Mouse (Mus musculus) kidney, postnatal 0 days (tissue): ENCODE results near the gene Slamf7. TPM values are rescaled to one million over a fixed set of nuclear protein-coding genes. Genes with fewer than 3 reads are reported as not detected.

Source experiments
- ATAC-seq: fragments of 200-750 bp; cut with Nextera tagmentation; replicated peaks from 2 replicates; pipeline ENCODE4 v1.8.0; 2017; ENCODE audit warnings: low read depth, moderate number of reproducible peaks, moderate TSS enrichment, moderate library complexity; ENCODE audit not compliant: low FRiP score
- DNase-seq: peaks from one replicate; pipeline ENCODE4 v3.0.0-alpha.2; 2016; ENCODE audit warnings: low spot score
- H3K27ac ChIP-seq: fragments of 300-500 bp; sonication (generic); 2 replicates; pipeline ENCODE4 v1.5.1; 2014; ENCODE audit warnings: mild to moderate bottlenecking
- H3K27me3 ChIP-seq: fragments of 300-500 bp; sonication (generic); 2 replicates; pipeline ENCODE4 v1.6.1; 2014; ENCODE audit warnings: low read length, mixed read lengths; ENCODE audit not compliant: insufficient read depth
- H3K36me3 ChIP-seq: fragments of 300-500 bp; sonication (generic); 2 replicates; pipeline ENCODE4 v1.6.1; 2014; ENCODE audit warnings: low read length, mixed read lengths; ENCODE audit not compliant: insufficient read depth
- H3K4me1 ChIP-seq: fragments of 300-500 bp; sonication (generic); replicated peaks from 2 replicates; pipeline ENCODE4 v1.6.1; 2014; ENCODE audit warnings: antibody characterized with exemption, low read length, mixed read lengths; ENCODE audit not compliant: insufficient read depth
- H3K4me2 ChIP-seq: fragments of 300-500 bp; sonication (generic); 2 replicates; pipeline ENCODE4 v1.6.1; 2014; ENCODE audit warnings: mild to moderate bottlenecking, low read length, moderate library complexity, mixed read lengths
- H3K4me3 ChIP-seq: fragments of 300-500 bp; sonication (generic); replicated peaks from 2 replicates; pipeline ENCODE4 v1.5.1; 2014; ENCODE audit warnings: low read depth, low read length
- H3K9ac ChIP-seq: fragments of 300-500 bp; sonication (generic); 2 replicates; pipeline ENCODE4 v1.6.1; 2014; ENCODE audit warnings: low read depth, low read length
- H3K9me3 ChIP-seq: fragments of 300-500 bp; sonication (generic); replicated peaks from 2 replicates; pipeline ENCODE4 v1.6.1; 2016; ENCODE audit warnings: low read length, inconsistent platforms, mixed read lengths
- CTCF ChIP-seq: IDR thresholded peaks from 2 replicates; pipeline ENCODE4 v1.5.1; 2016; ENCODE audit warnings: antibody characterized with exemption, low read depth, mild to moderate bottlenecking, moderate library complexity
- WGBS: fragments of 180-500 bp; shearing (Covaris S2); extraction: QIAGEN DNeasy Blood & Tissue Kit; methylation state at CpG from one replicate; pipeline ENCODE4 v1.1.7; 2014; 5-methylcytosine and 5-hydroxymethylcytosine counted together
- polyA plus RNA-seq: library from polyadenylated mRNA; unstranded; fragments of >200 nt; fragmentation: Nextera tagmentation; extraction: Ambion mirVana; gene quantifications from 2 replicates; pipeline ENCODE4 v1.2.1, GENCODE M21; 2015

Slamf7 gene
- polyA plus RNA-seq, 1 experiment from 2014 or later, result not detected

DNA sequence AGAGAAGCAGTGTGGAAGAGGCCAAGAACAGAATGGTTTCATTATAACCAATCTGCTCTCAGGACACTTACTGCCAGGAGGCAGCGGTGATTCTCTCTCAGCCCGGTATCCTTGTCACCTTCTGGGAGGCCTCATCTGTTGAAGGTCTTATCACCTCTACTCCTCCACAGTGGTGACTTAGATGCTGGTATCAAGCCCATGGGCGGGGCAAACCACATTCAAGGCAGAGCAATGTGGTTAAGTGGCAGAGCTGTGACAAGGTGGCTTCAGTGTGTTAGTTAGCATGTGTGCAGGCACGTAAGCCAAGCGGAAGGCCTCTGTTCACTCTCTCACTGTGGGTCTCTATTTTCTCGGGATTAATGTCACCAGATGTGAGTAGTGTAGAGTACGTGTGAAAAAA is 9.2 kb downstream of the Slamf7 start:
- Histone ChIP-seq H3K4me3 (no peak overlapping the region), H3K9me3 (no peaks in the 10 kb centered on the region), H3K4me1 (no peaks in the 10 kb centered on the region), H3K9ac (no peak overlapping the region), H3K36me3 (no peaks in the 10 kb centered on the region), H3K4me2 (no peak overlapping the region), H3K27me3 (no peaks in the 10 kb centered on the region), H3K27ac (no peak overlapping the region)
- 76% methylated on average over 7 of the region's 7 CpGs for WGBS
- ATAC-seq (no peak), DNase-seq (no peak)
- TF ChIP-seq CTCF, result no peak

GRCm38 (mm10) chr1:171640796-171641195 is 12.0 kb downstream of the Slamf7 start:
- DNase-seq (no peak), ATAC-seq (no peak)
- WGBS, result 92% methylated on average over 6 of the region's 6 CpGs
- Histone ChIP-seq H3K9me3 (no peaks in the 10 kb centered on the region), H3K27me3 (no peaks in the 10 kb centered on the region), H3K4me3 (no peak overlapping the region), H3K4me2 (no peak overlapping the region), H3K36me3 (no peaks in the 10 kb centered on the region), H3K4me1 (no peaks in the 10 kb centered on the region), H3K27ac (no peak overlapping the region), H3K9ac (no peak overlapping the region)
- TF ChIP-seq CTCF, result no peak

DNA sequence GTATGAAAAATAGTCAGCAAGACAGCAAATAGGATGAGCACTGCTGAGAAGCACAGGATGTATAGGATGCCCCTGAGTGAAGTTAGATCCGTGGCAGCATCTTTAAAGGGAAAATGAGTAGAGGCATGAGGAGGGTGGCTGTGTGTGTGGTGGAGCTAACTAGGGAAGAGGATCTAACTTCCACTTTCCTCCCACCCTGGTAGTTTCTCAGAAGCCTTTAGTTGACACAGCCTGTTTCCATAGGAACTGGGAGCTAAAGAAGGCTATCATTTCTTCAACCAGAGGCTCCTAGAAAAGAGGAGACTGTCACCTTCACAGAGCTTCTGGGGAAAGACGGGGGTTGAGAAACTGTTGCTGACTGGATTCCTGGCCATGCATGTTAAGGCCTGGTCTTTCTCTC is 14.1 kb downstream of the Slamf7 start:
- TF ChIP-seq CTCF, result no peak
- H3K27ac ChIP-seq, result no peak overlapping the region
- H3K4me2 ChIP-seq, result no peak overlapping the region
- no peaks in the 10 kb centered on the region for H3K36me3 ChIP-seq
- 63% methylated on average over 2 of the region's 2 CpGs for whole genome bisulfite sequencing
- no peaks in the 10 kb centered on the region for H3K27me3 ChIP-seq
- no peak overlapping the region for H3K9ac ChIP-seq
- DNase-seq (no peak), ATAC-seq (no peak)
- no peaks in the 10 kb centered on the region for H3K9me3 ChIP-seq
- H3K4me3 ChIP-seq, result no peak overlapping the region
- H3K4me1 ChIP-seq, result no peaks in the 10 kb centered on the region

- TF ChIP-seq CTCF, result no peak
- no peaks in the 10 kb centered on the region for H3K36me3 ChIP-seq
- ATAC-seq (no peak), DNase-seq (no peak)
- H3K4me2 ChIP-seq, result no peak overlapping the region
- no peak overlapping the region for H3K9ac ChIP-seq
- 77% methylated on average over 8 of the region's 8 CpGs for WGBS
- no peaks in the 10 kb centered on the region for H3K27me3 ChIP-seq
- H3K4me3 ChIP-seq, result no peak overlapping the region
- no peaks in the 10 kb centered on the region for H3K4me1 ChIP-seq
- no peaks in the 10 kb centered on the region for H3K9me3 ChIP-seq
- H3K27ac ChIP-seq, result no peak overlapping the region
Observed at GRCm38 (mm10) chr1:171637101-171637500, 15.7 kb downstream of the Slamf7 start.

GRCm38 (mm10) chr1:171635696-171636095 is 17.1 kb downstream of the Slamf7 start:
- H3K9me3 ChIP-seq, result no peaks in the 10 kb centered on the region
- WGBS, result 28% methylated on average over 6 of the region's 6 CpGs
- H3K4me3 ChIP-seq, result no peak overlapping the region
- TF ChIP-seq CTCF, result no peak
- ATAC-seq (no peak), DNase-seq (peak; percentile 57)
- no peak overlapping the region for H3K9ac ChIP-seq
- H3K36me3 ChIP-seq, result no peaks in the 10 kb centered on the region
- no peaks in the 10 kb centered on the region for H3K4me1 ChIP-seq
- H3K27ac ChIP-seq, result no peak overlapping the region
- H3K27me3 ChIP-seq, result no peaks in the 10 kb centered on the region
- H3K4me2 ChIP-seq, result no peak overlapping the region

GRCm38 (mm10) chr1:171631447-171631846 is 21.4 kb downstream of the Slamf7 start:
- Histone ChIP-seq H3K9ac (no peak overlapping the region), H3K36me3 (no peaks in the 10 kb centered on the region), H3K27me3 (no peaks in the 10 kb centered on the region), H3K4me1 (no peaks in the 10 kb centered on the region), H3K9me3 (no peaks in the 10 kb centered on the region), H3K4me3 (no peak overlapping the region), H3K27ac (no peak overlapping the region), H3K4me2 (no peak overlapping the region)
- no peak for TF ChIP-seq CTCF
- ATAC-seq, result no peak
- WGBS, result 66% methylated on average over 2 of the region's 2 CpGs
- no peak for DNase-seq

DNA sequence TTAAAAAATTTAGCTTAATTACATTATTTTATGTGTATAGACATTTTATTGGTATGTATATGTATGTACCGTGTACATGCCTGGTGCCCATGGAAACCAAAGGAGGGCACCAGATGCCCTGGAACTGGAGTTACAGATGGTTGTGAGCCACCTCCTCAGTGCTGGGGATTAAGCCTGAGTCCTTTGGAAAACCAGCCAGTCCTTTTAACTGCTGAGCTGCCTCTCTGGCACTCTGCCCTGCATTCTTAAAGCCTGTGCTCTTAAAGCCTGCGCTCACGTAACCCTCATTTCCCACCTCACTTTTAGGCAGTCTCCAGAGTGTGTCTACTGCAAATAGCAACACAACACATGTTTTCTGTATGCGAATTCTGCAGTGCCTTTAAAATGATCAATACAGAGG is 21.9 kb downstream of the Slamf7 start:
- no peak overlapping the region for H3K9ac ChIP-seq
- 74% methylated on average over 4 of the region's 4 CpGs for WGBS
- H3K27me3 ChIP-seq, result no peaks in the 10 kb centered on the region
- no peaks in the 10 kb centered on the region for H3K36me3 ChIP-seq
- no peak overlapping the region for H3K4me3 ChIP-seq
- DNase-seq (no peak), ATAC-seq (no peak)
- no peak overlapping the region for H3K27ac ChIP-seq
- H3K9me3 ChIP-seq, result no peaks in the 10 kb centered on the region
- H3K4me2 ChIP-seq, result no peak overlapping the region
- TF ChIP-seq CTCF, result no peak
- H3K4me1 ChIP-seq, result no peaks in the 10 kb centered on the region
